Mouse (Mus musculus) right cerebral cortex, postnatal 4 days (tissue): ENCODE data around the gene Cdk8.
"Not testable (repeated sequence)": the region's sequence is repeated elsewhere in the genome, so short reads cannot be mapped to it uniquely, and the experiment has no call there.

ENCODE experiments used
- DNase-seq: peaks from one replicate; pipeline ENCODE4 v3.0.0-alpha.2; 2022

Cdk8 gene

DNA sequence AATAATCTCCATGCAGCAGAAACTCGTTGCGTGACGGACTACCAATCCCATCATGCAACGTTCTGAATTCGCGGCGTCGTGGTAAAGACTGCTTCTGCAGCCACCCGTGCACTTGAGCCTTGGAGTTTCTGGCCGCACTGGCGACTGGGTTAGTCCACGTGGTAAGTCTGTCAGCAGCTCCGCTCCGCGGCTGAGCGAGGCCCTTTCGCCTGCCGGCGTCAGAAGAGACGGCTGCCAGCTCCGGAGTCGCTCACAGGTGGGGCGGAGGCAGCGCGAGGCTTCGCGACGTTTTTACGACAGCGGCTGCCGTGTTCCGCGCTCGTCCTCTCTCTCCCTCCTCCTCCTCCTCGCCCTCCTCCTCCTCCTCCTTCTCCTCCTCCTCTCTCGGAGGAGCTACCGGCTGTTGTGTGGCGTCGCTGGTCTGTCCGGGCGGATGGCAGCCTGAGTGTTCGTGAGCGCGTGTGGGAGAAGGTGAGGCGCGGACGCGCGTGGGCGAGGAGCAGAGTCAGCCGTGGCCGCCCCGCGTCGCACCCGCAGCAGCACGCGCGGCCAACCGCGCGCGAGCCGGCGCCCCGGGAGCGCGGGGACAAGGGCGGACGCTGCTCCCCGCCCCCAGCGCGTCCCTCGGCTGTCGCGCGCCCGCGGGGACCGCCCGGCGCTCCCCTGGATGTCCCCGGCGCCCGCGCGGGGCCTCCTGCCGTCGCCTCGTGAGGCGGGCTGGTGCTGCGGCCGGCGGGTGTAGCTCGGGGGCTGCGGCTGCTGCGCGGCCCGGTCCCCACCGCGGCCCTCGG lies at the start of gene Cdk8:
Gene Cdk8, plus strand, starts transcription at position 367 of the 791 bp plus-strand sequence.
- DNase-seq = peak; percentile 89

DNA sequence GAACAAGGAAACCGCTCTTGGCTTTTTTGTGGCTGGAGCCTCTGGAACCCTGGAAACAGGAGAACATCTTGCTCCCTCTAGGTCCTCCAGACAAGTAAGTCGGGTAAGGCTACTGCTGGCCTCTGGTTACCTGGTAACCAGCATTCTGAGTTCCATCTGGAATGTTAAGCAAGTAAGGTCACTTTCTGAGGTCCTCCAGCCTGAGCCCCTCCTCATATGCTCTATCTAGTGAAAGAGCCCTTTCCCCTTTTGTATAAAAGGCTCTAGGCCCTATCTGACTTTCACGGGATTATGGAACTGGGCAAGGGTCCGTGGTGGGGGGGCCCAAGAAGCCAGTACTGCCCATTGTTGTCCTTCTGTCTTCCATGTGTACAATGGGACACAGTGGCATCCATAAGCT lies 45.8 kb upstream of the Cdk8 start, which contains the start of gene 1700001J03Rik:
Gene 1700001J03Rik, minus strand, starts transcription at position 101 of the 400 bp plus-strand sequence.
- DNase-seq = not testable (repeated sequence)

DNA sequence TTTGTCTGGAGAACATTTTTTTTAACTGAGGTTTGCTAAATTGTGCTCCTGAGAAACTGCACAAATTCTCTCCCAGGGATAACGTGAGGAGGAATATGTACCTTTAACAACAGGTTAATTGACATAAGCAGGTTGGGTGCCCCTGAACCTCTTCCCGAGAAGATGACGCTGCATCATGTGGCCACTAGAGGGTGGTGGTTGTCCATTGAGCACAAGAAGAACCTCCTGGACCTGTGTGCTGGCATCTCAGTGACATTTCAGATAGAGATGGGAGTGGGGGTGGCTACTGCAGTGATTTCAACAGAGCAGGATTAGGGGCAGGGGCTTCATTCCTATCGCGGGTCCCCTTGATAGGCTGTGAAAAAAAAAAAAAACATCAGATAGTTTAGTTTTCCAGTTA lies 43.6 kb upstream of the Cdk8 start:
- peak; percentile 60 for DNase-seq

DNA sequence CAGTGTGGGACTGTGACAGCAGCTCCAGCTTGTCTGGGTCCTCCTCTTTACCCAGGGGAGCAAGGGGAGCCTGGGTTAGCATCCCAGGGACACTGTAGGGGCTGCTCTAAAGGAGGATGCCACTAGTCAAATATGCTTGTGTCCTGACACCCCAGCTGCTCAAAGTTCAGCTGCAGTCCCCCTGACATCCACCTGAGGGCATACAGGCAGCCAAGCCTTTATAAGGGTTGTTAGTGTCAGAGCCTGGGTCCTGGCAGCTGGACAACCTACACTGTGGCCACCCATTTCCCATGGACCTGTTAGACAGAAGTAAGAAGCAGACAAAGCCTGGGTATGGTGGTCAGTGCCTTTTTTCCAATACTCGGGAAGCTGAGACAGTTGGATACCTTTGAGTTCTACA lies 42.9 kb upstream of the Cdk8 start:
- DNase-seq = no peak

DNA sequence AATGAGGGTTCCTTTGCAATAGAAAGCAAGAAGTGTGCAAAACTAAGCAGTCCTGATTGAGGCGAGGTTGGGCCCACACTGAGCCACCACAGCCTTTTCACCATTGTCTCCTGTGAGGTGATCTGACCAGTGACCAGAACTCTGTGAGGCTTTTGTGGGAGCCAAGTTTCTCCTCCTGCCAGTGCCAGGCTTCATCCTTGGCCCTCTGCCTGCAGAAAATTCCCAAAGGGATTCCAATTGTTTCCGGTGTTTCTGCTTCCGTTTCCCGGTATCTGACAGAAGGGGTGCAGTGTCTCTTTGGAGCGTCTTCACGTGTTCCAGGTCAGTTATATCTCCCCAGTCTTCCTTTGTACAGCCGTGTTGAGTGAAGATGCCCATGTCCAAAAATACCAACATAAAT lies 42.3 kb upstream of the Cdk8 start:
- DNase-seq = no peak

DNA sequence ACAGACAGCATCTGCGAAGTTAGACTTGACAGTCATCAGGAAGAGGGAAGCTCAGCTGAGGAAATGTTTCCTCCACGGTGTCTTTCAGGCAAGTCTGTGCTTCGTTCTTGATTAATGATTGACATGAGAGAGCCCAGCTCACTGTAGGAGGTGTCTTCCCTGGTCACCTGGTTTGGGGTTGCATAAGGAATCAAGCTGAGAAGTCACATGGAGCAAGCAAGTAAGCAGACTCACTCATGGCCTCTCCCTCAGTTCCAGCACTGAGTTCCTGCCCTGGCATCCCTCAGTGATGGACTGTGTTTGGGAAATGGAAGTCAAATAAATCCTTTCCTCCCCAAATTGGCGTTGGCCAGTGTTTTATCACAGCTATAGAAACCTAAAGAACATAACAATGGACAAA lies 40.9 kb upstream of the Cdk8 start:
- no peak for DNase-seq

DNA sequence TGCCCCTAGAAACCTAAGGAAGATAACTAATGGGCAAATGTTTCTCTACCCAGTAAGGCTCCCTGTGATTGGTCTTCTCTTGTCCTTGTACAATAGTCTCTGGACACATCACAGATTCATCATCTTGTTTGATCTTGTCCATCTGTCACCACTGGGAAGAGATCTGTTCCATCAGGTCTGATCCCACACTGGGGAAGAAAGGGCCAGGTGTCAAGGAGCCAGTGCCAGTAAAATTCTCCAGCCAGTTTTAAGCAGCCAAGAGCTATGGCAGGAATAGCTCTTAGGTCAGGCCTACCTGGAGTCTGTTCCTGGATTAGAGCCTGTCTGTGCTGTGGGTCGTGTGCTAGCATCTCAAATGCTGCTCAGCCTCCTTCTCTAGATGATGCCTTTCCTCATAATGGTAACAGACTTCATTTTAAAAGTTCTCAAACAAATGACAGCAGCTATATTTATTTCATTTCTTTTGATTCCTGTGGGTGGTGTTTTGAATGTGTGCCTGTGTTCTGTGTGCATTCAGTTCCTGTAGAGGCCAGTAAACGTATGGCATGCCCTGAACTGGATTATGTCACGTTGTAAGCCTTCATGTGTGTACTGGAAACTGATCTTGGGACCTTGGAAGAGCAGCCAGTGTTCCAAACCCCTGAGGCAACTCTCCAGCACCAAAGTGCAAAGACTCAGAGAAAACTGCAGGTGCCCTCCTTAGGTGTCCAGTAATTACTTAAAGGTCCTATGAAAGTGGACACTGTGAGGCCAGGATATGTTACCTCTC lies 40.3 kb upstream of the Cdk8 start:
- no peak for DNase-seq

DNA sequence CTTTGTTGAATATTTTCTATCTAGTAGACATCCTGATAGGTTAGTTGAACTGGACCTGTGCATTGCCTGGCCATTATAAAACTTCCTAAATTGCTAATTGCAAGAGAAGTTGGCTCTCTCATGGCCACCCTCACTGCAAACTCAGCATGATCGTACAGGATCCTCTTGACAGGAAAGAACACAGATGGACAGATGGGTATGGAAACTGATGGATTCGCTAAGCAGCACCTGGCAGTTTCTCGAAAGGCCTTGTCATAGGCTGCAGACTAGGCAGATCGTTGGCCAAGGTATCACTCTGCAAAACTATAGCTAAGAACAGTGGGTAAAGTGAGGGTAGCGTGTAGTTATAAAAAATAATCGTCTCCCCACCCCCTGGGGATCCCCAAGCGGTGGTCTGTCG lies 37.7 kb upstream of the Cdk8 start:
- DNase-seq = no peak

DNA sequence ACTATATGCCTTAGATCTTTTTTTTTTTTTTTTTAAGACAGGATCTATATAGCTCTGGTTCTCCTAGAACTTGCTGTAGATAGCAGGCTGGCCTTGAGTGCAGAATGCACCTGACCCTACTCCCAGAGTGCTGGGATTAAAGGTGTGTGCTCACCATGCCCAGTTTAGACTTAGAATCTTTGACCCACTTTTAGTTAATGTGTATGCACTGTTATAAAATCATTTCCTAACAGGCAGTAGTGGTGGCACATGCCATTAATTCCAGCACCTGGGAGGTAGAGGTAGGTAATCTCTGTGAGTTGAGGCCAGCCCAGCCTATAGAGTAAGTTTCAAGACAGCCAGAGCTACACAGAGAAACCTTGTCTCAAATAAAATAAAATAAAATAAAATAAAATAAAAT lies 32.0 kb upstream of the Cdk8 start:
- no peak for DNase-seq

DNA sequence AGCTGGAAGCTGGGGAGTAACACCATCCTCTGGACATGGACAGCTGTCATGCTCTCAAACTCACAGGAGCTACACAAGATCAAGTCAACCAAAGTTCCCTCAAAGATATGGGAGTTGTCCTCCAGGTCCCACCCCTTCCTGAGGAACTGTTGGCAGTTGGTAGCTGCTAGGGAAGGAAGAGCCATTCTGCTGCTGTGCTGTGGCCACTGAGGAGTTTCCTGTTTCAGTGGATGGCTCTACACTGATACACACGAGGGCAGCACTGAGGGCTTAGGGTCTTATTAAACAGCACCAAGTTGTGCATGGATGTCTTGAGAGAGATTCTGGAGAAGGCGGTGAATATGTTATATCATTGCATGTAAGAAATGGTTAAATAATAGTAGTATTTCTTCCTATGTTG lies 31.5 kb upstream of the Cdk8 start:
- no peak for DNase-seq

DNA sequence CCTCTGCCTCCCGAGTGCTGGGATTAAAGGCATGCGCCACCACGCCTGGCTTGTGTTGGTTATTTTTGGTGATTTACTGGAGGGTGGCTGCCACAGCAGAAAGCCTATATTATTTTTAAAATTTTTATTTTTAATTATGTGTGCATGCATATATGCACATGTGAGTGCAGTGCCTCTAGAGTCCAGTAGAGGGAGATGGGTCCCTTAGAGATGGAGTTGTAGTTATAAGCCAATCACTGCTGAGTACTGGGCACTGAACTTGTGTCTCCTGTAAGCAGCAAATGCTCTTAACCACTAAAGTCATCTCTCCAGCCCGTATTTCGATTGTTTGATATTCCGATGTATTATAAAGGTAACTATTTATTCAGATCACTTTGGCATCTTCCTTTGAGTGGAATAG lies 30.4 kb upstream of the Cdk8 start:
- no peak for DNase-seq

DNA sequence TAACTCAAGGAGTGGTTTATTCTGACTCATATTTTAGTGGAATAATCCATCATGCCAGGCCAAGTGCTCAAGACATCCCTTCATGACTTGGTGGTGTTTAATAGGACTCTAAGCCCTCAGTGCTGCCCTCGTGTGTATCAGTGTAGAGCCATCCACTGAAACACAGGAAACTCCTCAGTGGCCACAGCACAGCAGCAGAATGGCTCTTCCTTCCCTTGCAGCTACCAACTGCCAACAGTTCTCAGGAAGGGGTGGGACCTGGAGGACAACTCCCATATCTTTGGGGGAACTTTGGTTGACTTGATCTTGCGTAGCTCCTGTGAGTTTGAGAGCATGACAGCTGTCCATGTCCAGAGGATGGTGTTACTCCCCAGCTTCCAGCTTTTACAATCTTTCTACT lies 27.1 kb upstream of the Cdk8 start:
- DNase-seq = no peak

DNA sequence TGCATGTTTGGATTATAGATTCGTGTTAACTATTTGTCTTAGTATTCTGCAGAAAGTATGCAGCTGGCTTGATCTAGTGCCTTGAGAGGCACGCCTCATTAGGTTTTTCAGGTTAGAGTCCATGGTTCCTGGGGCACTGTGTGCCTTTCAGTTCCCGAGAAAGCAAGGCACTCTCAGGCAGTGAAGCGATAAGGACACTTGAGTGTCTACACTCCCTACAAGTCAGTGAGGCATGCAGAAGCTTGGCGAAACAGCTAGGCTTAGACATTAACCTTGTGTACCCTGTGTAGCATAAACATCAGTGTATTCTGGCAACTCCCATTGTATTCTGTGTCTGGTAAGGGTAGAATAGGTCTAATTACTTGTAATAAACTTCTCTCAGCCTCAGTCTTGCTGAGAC lies 25.5 kb upstream of the Cdk8 start:
- DNase-seq = no peak

DNA sequence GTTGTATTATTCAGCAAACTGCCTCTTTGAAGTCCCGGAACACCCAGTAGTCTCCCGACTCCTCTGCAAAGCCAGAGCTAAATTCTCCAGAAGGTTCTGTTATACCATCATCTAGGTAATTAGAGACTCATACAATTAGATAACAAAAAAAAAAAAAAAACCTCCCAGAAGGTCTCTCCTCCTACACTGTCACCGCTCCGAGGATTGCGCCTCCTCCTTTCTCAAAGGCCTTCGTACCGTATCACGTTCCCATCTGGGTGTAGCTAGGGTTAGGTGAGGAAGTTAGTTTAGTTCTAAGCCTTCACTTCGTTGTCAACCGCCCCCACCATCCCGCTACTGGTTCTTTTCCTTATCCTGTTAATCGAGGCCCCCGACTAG lies 10.5 kb upstream of the Cdk8 start:
- DNase-seq = no peak

DNA sequence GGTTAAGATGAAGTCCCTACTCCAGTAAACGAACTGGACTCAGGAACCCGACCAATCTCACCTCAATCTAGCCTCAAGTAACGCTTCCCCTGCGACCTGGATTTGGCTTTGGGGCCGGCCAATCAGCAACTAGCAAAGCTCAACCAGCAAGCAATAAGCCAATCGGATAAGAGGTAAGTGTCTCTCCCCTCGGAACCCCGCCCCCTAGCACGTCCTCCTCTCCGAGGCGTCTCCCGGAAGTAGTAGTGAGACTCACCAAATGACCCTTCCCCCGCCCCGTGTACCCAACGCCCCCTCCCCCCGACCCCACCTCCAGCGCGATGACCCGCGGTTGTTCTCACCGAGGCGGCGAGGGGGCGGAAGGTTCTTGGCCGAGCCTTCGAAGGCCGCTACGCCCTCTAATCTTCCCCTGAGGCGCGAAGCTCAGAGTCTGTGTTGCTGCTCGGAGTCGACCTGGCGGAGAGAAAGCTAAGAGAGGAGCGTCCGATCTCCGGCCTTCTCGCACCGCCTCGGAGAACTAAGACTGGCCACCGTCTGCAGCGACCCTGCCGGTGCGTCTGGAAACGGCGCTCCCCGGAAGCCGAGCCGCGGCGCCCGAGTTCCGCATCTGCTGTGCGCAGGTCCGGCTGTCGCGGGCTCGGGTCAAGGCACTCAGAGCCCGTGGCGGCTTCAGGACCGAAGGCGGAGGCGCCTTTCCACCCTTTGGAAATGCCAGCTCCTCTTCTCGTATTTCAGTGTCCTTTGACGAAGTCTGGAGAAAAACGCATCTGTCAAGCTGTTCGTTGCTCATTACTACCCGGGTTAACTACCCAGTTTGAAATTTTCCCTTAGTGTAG lies 9.9 kb upstream of the Cdk8 start, which contains the start of gene Rnf6:
Gene Rnf6, minus strand, starts transcription at position 677 of the 836 bp plus-strand sequence.
- DNase-seq = peak; percentile 90

DNA sequence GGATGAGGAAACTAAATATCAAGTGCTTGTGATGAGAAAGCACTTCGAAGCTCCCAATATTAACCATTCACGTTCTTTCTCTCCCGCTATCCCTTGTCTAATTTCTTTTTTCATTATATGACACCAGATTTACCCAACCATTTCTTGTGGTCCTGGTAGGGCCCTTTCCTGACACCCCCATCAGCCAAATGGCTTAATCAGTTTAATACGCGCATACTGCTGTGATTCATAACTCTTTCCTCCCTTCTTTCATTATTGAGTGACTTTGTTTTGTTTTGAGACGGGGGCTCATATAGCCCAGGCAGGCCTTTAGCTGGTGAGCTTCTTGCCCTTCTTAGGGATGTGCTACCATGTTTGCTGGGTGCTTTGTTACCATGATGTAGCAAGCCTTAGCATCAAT lies 9.3 kb upstream of the Cdk8 start:
- no peak for DNase-seq

DNA sequence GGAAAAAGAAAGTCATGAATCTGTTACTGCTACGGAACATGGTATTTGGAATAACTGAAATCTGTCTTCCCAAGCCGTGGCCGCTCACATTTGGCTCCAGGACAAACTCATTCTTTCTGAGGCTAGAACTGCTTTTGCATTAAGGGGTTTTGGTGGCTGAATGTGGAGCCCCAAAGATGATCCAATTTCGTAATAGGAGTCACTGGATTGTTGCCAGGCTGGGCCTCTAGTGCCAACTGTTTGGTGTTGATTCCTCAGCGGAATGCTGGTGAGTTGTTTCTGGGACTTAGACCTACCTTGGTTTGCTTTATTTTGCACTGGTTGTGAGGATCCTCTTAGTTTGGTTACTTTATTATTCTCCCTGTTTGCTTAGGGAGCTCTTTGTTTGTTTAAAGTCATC lies 7.2 kb upstream of the Cdk8 start:
- peak; percentile 32 for DNase-seq

DNA sequence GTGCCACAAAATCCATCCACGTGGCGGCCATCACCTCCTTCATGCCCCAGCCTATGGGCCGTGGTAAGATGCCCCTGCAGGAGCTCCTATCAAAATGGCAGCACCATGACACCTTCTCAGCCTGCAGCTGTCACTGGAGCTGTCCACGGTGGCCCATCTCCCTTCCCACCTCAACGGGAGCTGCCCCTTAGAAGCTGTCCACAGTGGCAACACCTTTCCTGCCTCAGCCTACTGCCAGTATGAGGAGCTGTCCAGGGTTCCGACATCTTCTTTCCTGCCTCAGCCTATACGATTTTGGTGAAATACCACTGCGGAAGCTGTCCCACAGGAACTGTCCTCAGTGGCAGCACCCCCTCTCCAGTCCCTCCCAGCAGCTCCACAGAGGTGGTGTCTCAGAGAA lies 3.5 kb upstream of the Cdk8 start:
- no peak for DNase-seq

DNA sequence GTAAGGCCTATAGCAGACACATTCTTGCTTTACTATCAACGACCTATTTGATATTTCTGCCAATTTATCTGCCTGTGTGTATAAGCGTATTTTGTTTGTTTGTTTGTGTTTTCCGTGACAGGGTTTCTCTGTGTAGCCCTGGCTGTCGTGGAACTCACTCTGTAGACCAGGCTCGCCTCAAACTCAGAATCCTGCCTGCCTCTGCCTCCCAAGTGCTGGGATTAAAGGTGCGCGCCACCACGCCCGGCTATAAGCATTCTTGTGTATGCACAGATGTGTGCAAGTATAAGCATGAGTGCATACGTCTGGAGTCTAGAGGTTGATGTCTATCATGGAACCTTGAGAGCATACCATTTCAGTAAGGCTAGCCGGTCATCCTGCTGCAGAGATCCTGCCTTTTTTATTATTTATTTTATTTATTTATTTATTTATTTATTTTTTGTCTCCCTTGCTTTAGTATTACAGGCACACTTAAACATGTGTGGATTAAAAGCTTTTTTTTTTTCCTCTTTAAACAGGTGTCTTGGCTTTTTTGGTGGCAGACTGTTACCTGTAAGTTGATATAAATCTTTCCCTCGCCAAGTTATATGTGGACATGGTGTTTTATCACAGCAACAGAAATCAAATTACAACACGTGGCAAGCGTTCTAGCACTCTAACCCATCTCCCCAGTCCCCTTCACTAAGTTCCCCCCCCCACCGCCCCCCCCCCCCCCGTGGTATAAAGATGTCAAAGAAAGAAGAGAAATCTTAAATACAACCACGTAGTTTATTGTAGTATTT lies 970 bp upstream of the Cdk8 start:
- no peak for DNase-seq

DNA sequence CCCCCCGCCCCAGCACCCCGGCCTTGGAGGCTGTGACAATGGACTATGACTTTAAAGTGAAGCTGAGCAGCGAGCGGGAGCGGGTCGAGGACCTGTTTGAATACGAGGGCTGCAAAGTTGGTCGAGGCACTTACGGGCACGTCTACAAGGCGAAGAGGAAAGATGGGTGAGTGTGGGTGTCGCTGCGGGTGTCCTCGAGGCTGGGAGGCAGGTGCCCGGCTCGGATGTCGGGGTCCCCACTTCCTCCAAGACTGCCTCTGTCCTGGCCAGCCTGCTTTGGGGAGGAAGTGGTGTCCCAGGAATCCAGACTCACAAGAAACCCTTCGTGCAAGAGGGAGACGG lies 596 bp downstream of the Cdk8 start:
- peak; percentile 31 for DNase-seq

DNA sequence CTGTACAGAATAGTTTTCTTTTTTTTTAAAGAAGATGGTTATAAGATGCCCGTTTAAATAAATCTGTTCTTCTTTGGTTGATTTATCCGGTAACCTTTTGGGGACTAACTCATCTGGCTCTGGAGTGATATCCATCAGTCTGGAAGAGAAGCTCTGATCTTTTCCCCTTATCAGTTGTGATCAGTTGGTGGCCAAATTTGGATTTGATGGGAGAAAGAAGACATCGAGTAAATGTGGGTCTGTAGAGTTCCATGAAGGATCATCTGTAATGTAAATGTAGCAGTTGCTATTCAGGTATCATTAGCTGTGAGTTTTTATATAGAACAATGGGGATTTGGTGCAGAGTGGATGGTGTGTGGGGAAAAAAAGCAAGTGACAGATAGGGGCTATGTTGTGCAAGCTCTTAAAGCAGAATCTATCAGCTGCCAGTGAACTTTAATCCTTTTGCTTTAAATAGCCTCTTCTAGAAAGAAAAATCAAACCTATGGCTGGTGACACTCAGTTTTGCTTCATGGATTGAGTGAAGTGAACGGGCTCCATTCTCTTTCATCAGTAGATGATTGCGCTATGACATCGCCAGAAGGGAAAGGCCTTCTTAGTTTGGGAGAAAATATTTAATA lies 1.1 kb downstream of the Cdk8 start:
- no peak for DNase-seq

DNA sequence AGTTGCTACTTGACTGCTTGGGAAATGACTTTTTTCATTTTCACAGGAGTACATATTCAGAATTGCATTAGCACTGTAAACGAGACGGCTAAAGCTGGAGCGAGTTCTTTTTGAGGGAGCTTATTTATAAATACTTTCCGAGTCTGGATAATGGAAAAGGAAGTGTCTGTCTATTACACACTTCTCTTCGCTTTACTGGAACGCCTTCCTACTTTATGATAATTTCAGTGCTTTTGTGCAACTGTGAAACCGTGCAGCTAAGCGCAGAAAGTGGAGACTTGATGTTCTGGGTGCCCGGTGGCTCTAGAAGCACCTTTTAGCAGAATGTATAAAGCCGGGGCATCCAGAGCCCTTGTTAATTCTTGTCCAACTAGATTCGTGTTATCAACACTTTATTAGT lies 1.8 kb downstream of the Cdk8 start:
- DNase-seq = no peak
